Mouse (Mus musculus): ENCODE results near the gene Snx6.
"Not testable (repeated sequence)": the region's sequence is repeated elsewhere in the genome, so short reads cannot be mapped to it uniquely, and the experiment has no call there.

Gene Snx6

GRCm38 (mm10) chr12:54795153-54795998, at the start of gene Snx6:
Gene Snx6, minus strand, starts transcription at chr12:54795703.
- DNase-seq (ENCODE audit: low read depth, low spot score) = peak; percentile 86

GRCm38 (mm10) chr12:54844415-54844814, 48.9 kb upstream of the Snx6 start:
- DNase-seq (ENCODE audit: low read depth, low spot score) = no peak

- DNase-seq (ENCODE audit: low read depth, low spot score) = no peak
These were observed 46.1 kb upstream of the Snx6 start for GRCm38 (mm10) chr12:54841576-54841975.

- DNase-seq (ENCODE audit: low read depth, low spot score) = no peak
These were observed 44.3 kb upstream of the Snx6 start for GRCm38 (mm10) chr12:54839815-54840214.

- no peak for DNase-seq (ENCODE audit: low read depth, low spot score)
These were observed 43.4 kb upstream of the Snx6 start for GRCm38 (mm10) chr12:54838931-54839330.

- DNase-seq (ENCODE audit: low read depth, low spot score) = no peak
These were observed 40.4 kb upstream of the Snx6 start for GRCm38 (mm10) chr12:54835608-54836570.

GRCm38 (mm10) chr12:54834925-54835447, 39.5 kb upstream of the Snx6 start:
- DNase-seq (ENCODE audit: low read depth, low spot score) = peak; percentile 86

GRCm38 (mm10) chr12:54833856-54834399, 38.4 kb upstream of the Snx6 start:
- DNase-seq (ENCODE audit: low read depth, low spot score) = no peak

GRCm38 (mm10) chr12:54831927-54832326, 36.4 kb upstream of the Snx6 start:
- DNase-seq (ENCODE audit: low read depth, low spot score) = not testable (repeated sequence)

- peak; percentile 79 for DNase-seq (ENCODE audit: low read depth, low spot score)
These were observed 35.1 kb upstream of the Snx6 start for GRCm38 (mm10) chr12:54830574-54830973.

GRCm38 (mm10) chr12:54829876-54830275, 34.4 kb upstream of the Snx6 start:
- DNase-seq (ENCODE audit: low read depth, low spot score) = no peak

GRCm38 (mm10) chr12:54828043-54828442, 32.5 kb upstream of the Snx6 start:
- no peak for DNase-seq (ENCODE audit: low read depth, low spot score)

GRCm38 (mm10) chr12:54825202-54825601, 29.7 kb upstream of the Snx6 start:
- DNase-seq (ENCODE audit: low read depth, low spot score) = no peak

GRCm38 (mm10) chr12:54822836-54823426, 27.4 kb upstream of the Snx6 start:
- DNase-seq (ENCODE audit: low read depth, low spot score) = no peak

- DNase-seq (ENCODE audit: low read depth, low spot score) = no peak
These were observed 25.2 kb upstream of the Snx6 start for GRCm38 (mm10) chr12:54820684-54821161.

- no peak for DNase-seq (ENCODE audit: low read depth, low spot score)
These were observed 23.9 kb upstream of the Snx6 start for GRCm38 (mm10) chr12:54819181-54819935.

GRCm38 (mm10) chr12:54810142-54810541, 14.6 kb upstream of the Snx6 start:
- DNase-seq (ENCODE audit: low read depth, low spot score) = no peak

GRCm38 (mm10) chr12:54807481-54807880, 12.0 kb upstream of the Snx6 start:
- DNase-seq (ENCODE audit: low read depth, low spot score) = no peak

- no peak for DNase-seq (ENCODE audit: low read depth, low spot score)
These were observed 10.6 kb upstream of the Snx6 start for GRCm38 (mm10) chr12:54806131-54806530.

- DNase-seq (ENCODE audit: low read depth, low spot score) = no peak
These were observed 9.9 kb upstream of the Snx6 start for GRCm38 (mm10) chr12:54805254-54806002.

Measured in forelimb bud, embryonic 11.5 days (tissue).